Mouse (Mus musculus) cortical plate, adult 2 months (tissue): ENCODE data around the gene Tbcd.

ENCODE experiments used
- CTCF ChIP-seq: fragments of 200-500 bp; IDR thresholded peaks from 2 replicates; pipeline ENCODE4 v1.5.1; 2011; ENCODE audit warnings: mild to moderate bottlenecking, control low read depth, low read length; ENCODE audit not compliant: insufficient read depth; ENCODE audit errors: extremely low read depth
- POLR2A ChIP-seq: fragments of 200-500 bp; IDR thresholded peaks from 2 replicates; pipeline ENCODE4 v1.6.1; 2011; ENCODE audit warnings: mild to moderate bottlenecking, low read length, control low read depth; ENCODE audit not compliant: insufficient read depth; ENCODE audit errors: extremely low read depth

GRCm38 (mm10) chr11:121542471-121542870, 90.7 kb downstream of the Tbcd start:
- TF ChIP-seq CTCF (no peak), POLR2A (no peak)
